Mouse (Mus musculus): ENCODE results near the gene Coro2a. TPM values are rescaled to one million over a fixed set of nuclear protein-coding genes. Genes with fewer than 3 reads are reported as not detected.
"Not testable (repeated sequence)": the region's sequence is repeated elsewhere in the genome, so short reads cannot be mapped to it uniquely, and the experiment has no call there.

Gene Coro2a
- total RNA-seq, 2 experiments from 2014 or later = 0.20 TPM; not detected in 1

DNA sequence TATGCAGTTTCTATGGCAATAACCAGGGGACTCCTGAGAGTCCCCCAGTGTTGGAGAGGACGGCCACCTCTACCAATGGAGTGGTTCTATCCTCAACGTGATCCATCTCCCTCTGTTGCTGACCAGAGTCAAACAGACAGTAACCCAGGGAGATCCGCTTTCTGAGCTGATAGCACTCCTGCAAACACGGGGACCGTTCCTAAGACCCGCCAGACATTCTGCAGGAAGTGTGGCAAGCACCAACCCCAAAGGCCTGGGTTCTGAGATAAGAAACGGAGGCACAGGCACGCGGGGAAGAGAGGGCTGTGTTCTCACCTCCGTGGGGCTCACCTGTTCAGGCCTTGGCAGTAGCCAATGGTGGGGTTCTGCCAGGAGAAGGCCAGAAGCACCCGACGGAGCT lies 11.6 kb upstream of the Coro2a start:
- DNase-seq = no peak

DNA sequence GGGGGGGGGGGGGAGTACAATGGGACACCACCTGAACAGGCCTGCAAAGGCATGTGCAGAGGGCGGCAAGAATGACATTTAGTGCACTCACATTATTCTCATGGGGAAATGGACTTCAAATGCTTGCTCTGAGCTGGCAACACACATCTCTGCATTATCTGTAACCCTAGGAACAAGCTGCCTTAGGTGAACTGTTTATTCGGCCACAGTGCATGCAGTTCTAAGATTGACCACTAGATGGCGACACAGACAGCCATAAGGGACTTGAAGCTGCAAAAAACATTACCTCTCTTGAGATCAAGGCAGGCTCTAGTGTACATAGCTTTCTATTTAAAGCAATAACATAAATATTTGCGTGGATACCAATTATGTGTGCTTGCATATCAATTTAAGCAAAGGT lies 9.2 kb upstream of the Coro2a start:
- peak; percentile 44 for DNase-seq

DNA sequence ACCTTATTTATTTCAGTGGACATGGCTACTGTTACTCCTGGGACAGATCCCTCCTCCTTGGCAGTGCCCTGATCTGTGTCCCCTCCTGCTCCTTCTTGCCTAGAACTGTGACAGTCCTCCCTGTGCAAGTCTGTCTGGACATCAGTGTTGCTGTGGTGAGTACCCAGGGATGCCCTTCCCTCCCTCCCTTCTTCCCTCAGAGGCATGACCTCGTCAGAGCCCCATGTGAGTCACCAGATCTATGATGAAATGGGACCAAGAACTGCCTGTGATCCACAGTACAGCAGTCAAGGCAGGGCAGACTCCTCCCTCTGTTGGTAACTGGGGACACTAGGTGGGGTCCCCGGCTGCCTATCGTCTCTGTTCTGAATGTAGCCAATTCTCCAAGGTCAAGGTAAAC lies 5.6 kb upstream of the Coro2a start:
- no peak for DNase-seq

DNA sequence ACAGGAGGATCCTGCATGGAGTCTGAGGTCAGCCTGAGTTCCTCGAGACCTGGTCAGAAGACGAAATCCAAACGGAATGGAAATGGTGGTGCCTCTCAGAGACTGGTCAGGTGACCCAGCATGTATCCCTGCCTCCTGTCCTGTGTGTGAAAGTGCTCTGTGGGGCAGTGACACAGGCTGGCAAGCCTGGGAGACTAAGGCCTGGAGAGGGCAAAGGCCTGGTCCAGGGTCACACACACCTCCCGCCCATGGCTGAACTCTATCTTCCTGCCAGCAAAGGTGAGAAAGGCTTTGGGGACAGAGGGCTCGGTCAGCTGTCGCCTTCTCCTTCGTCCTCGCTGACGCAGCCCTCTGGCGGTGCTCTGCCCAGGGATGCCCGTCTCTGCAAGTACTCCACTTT lies 3.4 kb upstream of the Coro2a start:
- DNase-seq = no peak

DNA sequence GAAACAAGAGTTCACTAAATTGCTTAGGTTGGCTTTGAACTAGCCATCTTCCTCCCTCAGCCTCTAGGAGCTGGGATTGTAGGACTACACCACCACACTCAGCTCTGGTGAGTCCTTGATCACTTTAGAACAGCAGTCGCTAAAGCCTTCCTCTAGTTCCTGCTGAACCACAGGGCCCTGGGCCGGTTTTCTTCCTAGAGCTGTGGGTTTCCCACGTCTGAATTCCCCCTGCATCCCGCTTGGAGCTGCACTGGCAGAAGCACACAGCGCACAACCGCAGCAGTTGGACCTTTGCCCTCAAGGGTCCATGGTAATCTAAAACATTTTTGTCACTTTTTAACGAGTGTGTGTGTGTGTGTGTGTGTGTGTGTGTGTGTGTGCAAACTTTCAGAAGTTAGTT lies 702 bp upstream of the Coro2a start:
- no peak for DNase-seq

DNA sequence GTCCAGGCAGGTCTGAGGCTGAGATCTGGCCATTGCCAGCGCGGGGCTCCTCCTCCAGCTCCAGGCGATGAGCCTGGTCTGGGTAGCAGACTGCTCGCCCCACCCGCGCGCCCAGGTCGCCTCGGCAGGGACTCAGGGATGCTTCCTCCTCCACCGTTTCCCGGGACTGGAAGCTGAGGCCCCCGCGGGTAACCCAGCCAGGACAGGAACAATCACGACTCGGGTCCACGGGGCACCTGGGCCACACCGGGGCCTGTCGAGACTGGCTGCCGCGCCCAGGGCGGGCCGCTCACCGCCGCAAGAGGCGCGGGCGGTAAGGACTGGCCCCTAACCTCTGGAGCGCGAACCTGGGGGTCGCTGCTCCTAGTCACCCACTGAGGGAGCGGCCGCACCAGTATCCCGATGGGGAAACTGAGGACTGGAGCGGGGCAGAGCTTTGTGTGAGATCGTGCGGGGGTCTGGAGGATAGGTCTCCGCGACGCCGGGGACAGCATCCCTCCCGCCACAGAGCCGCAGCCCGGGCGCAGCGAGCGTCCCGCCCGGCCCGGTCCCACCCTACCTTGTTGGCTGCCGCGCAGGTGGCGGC lies 651 bp downstream of the Coro2a start:
- no peak for DNase-seq

DNA sequence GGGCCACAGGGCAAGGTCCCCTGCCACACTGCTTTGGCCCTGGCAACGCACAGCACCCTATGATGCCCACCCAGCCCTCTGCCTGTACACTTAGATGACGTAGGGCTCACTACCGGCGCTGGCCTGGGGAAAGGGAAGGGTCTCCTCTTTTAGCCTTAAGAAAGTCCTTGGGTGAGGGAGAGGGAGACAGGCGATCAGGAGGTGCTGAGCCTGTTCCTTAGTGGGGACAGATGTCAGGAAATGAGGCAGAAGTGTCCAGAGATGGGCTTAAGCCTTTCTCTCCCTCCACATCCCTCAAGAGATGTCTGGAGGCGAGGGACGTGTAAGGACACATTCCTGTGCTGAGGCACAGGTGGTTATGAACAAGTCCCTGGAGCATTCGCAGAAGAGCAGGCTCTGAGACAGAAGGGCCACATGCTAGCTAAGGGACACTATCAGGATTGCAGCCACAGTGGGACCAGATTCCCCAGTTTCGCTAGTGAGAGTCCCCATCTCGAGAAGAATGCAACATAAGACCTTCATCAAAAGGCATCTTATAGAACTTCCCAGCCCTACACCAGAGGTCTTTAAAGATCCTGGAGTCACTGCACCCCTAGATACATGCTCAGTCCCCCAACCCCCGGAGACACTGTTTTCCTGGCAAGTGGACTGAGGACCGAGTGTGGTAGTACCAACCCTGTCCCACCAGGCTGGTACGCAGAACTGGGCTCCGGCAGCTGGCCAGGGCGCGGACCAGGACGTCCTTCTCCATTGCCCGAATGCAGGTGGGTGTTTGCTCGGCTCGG lies 1.3 kb downstream of the Coro2a start:
- peak; percentile 16 for DNase-seq

DNA sequence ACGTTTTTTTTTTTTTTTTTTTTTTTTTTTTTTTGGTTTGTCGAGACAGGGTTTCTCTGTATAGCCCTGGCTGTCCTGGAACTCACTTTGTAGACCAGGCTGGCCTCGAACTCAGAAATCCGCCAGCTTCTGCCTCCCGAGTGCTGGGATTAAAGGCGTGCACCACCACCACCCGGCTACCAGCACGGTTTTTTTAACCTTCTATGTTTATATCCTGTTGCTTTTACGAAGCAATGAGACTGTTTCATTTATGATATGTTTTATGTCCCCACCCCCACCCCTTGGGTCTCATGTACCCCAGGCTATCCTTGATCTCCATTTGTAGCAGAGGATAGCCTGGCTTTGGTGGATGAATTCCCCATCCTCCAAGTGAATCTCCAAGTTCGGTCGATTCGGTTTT lies 2.4 kb downstream of the Coro2a start:
- not testable (repeated sequence) for DNase-seq

DNA sequence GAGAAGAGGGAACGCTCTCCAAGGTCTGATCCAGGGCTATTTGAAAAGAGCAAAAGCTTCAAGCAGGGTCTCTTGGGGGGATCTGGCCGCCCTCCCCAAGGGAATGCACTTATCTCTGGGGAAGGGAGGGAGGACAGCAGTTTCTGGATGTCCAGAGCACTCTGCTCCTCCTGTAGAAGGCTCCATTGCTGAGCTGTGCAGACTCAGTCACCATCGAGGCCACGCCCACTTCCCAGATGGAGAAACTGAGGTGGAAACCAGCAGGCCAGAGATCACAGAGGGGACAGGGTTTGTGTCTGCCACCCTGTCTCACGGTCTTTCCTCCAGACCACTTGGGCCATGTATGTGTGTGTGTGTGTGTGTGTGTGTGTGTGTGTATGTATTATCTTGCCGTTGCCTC lies 3.0 kb downstream of the Coro2a start:
- peak; percentile 3 for DNase-seq

DNA sequence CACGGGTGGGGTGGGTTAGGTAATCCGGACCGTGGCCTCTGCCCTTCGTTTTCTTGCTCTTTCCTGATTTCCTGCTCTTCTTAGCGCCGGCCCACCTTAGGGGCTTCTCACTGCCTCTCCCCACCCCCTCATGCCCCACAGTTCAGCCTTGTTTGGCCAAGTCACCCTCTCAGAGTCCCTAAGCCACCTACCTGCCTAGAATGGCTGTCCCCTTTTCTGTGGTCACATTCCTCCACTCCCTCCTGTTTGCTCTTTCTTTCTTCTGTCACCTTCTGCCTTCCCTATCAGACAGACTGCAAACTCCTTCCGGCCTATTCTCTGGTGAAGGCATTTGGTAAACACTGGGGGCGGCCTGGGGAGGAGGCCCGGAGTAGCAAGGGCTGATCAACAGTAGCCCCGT lies 3.9 kb downstream of the Coro2a start:
- DNase-seq = peak; percentile 2

DNA sequence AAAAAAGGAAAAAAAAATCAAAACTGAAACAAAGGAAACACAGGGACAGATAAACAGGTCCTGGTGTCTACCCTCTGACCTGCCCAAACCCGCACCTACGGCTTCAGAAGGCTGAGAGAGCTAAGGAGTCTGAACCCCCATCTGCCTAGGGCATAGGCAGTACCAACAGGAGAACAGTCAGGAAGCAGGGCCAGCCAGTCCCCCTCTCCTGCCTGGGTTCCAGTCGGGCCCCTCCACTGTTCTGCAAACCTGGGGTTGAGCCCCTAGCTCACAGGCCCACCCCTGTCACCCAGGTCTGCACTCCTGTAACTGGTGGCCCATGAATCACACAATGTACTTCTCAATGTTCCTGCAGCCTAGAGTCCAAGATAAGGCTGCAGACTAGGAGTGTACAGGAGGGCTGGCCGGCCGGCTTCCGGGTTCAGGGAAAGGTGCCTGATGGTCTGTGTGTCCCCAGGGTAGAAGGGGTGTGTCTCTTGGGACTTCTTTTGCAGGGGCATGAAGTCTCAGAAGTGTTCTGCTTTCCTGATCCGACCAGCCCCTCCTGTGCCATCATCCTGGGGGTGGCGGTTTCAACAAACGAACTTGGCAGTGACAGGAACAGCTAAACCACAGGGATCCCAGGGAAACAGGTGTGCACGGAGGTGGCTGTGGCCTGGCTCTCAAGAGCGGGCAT lies 4.6 kb downstream of the Coro2a start:
- DNase-seq = peak; percentile 3

DNA sequence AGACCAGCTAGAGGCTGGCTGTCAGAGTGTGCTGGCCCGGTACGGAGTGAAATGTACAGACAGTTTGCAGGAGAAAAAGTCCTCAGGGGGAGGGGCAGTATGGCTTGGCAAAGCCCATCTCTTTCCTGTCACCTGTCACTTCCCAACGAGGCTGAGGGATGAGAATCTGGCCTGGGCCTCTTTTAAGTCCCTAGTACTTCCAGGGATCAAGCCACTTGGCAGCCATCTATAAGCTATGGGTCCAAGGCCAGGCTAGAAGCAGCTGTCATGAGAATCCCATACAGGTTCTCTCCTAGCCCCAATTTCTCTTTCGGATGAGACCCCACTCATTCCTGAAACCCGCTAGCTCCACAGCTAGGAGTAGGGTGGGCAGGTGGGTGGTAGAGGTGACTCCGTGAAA lies 5.6 kb downstream of the Coro2a start:
- peak; percentile 1 for DNase-seq

DNA sequence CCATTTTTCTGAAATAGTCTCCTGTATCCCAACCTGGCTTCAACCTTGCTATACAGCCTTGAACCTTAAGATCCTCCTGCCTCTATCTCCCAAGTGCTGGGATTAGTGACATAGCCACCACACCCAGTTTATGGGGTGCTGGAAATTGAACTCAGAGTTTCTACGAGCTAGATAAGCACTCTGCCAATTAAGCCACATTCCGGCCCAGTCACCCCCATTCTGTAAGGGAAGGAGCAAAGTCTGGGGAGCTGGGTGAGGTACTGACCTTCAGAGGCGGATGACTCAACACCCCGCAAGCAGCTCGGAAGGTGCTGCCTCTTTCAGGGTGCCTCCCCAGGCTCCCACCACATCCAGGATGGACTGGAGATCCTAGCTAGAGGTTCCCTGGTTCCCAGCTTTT lies 7.9 kb downstream of the Coro2a start:
- peak; percentile 2 for DNase-seq

DNA sequence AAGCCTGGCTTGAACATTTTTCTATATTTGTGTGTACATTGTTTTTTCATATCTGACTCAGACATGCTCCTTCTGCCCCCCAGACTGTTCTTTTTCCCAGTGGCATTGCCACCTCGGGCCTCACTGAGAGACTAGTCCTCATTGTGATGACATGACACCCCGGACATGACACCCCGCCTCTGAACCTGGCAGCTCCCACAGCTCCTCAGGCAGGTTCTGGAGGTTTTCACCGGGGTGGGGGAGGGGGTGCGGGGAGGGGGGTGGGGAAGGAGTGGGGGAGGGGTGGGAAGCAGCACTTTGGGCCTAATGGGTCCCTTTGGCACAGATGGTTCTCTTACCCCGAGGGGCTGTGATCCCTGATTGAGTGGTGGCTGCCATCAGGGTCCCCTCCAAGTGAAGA lies 8.5 kb downstream of the Coro2a start:
- DNase-seq = peak; percentile 2

DNA sequence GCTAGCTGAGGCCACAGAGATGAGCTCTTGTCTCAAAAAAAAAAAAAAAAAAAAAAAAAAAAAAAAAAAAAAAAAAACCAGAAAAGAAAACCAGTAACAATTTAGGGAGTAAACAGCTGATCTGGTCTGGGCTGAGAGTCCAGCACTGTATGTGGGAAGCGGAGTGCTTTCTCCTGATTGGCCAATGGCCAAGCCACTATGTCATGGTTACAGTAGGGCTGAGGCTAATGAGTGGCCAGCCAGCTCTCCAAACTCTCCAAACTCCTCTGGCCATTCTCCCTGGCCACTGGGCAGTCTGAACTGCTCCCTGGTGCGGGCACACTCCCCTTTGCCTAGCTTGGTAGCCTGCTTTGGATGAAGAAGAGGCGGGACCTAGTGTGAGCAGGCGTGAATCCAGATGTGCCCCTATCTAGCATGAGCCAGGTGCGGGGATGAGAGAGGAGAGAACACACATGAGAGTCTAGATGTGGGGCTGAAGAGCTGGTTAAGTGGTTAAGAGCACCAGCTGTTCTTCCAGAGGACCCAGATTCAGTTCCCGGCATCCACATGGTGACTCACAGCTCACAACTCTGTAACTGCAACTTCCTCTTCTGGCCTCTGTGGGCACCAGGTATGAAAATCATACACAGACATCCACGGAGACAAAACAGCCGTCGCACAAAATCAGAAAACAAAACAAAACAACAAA lies 10.0 kb downstream of the Coro2a start:
- peak; percentile 5 for DNase-seq

DNA sequence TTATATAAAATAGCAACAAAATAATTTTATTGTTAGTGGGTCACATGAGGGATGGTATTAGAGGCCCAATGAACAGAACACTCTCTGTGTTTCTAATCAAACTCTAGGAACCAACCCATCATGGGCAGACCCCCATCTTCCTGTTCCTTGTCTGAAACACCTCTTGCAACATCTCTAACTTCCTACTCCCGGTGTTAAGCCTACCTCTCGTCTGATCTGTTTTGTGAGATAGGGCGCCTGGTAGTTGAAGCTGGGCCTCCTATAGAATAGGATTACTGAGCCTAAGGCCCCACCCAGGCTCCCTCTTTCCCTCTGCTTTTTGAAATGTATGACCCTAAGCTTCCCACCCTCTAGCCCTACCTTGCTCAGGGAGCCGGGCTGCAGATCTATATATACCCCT lies 11.2 kb downstream of the Coro2a start:
- peak; percentile 1 for DNase-seq

DNA sequence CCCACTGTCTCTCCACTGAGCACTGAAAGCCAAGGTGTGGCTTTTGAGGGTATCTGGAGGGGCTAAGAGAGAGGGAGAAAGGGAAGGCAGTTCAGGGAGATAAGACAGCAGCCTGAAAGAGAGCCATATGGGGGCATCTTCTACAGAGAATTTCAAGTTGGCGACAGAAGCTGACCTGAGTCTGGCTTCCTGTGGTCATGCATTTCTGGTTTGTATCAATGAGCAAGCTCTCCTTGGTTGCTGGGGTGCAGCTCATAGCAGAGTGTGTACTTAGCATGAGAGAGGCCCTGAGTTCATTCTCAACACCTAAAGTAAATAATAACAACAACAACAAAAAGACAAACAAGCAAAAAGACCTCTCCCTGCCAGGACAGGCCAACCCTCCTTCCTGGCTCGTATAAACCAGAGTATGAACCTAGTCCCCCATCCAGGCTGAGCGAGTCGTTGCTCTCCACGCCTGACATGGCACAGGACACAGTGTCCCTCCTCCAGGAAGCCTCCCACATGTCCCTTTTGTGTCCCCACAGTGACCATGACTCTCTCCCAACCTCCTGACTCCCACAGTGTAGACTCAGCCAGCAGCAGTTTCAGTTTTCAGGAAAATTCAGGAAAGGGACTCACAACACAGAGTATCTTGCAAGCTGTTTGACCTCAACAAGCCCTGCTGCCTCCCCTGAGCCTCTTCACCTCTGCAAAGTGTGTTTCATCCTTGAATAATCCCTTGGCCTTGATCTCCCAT lies 11.9 kb downstream of the Coro2a start:
- peak; percentile 2 for DNase-seq

DNA sequence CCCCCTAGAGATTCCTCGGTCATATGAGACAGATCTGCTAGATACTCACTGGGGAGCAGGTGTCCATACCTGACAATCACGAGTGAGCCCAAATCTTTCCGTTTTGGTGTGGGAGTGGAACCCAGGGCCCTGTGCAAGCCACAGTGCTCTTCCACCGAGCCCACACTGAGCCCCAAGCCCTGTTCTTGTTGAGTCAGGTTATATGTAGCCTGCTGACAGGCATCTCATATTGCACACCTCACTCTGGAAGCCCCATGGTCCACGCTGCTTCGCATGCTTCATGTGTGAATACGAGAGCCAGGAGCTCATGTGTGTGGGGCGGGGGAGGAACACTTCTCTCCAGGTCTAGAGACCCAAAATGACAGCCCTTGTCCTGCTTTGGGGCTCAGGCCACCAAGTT lies 12.9 kb downstream of the Coro2a start:
- DNase-seq = peak; percentile 2

DNA sequence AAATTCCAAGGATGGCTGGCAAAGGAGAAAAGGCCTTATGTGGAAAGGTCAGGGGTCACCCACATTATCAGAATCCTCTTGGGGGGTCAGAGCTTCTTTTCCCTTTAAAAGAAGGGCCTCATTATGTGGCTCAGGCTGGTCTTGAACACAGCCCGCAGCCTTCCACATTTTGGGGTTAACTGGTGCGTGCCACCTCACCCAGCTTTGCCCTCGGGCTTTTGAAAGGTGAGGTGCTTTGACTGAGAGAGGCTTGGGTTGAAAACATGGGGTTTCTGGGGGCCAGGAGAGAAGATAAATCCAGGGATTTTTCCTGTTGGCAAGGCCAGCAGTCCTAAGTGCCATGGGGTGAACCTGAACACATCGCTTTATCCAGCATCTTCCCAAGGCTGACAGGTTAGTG lies 15.5 kb downstream of the Coro2a start:
- no peak for DNase-seq

DNA sequence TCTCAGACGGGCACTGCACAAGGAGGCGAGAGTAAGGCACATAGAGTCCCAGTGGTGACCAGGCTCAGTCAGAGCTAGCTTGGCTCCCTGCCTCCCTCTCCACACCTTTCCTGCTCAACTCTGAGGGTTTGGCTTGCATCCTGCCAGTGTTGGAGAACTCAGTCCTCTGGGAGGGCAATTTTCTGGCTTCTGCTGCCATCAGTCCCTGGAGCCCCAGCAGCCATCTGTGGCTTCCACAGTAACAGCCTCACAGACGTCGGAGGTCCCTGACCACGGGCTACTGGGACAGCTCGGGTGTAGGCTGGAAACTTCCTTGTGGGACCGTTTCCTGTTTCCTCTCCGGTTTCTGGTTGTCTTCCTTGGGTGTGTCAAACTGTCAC lies 16.2 kb downstream of the Coro2a start:
- DNase-seq = peak; percentile 1

DNA sequence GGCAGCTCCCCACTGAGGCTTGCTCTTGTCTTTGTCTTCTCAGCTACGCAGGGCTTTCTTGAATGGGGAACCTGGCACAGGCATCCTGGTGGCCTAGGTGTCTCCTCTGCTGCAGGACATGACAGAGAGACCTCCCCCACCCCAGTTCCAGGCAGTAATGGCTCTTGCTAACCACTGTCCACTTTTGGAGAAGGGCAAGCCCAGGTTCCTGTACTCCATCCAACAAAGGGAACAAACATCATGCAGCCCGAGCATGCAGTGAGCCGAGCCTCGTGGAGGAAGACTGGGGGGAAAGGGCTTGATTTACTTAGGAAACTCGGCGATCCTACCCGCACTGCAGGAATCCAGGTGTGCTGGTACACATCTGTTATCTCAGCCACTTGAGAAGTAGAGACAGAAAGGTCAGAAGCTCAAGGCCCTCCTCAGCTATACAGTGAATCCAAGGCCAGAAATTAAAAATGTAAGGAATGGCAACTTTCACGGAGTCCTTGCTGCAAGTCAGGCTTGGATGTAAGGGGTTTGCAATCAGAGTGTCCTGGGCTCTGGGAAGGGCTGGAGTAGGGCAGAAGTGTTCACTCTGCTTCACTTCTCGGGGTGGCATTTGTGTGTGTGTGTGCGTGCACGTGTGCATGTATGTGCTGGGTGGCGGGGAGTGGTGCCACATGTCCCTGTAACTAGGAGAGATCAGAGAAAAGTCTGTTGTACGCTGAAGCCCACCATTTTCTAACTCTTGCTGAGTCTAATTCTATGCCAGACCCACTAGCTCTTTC lies 16.8 kb downstream of the Coro2a start:
- DNase-seq = peak; percentile 2
